Mouse (Mus musculus): ENCODE measurements around the gene Cdk7. TPM values are rescaled to one million over a fixed set of nuclear protein-coding genes. Genes with fewer than 3 reads are reported as not detected.
A peak's percentile ranks its signal among the peaks of the same experiment; 100 is the strongest.

Gene Cdk7
- polyA plus RNA-seq, 1 experiment from 2014 or later: 85.7 TPM

DNA sequence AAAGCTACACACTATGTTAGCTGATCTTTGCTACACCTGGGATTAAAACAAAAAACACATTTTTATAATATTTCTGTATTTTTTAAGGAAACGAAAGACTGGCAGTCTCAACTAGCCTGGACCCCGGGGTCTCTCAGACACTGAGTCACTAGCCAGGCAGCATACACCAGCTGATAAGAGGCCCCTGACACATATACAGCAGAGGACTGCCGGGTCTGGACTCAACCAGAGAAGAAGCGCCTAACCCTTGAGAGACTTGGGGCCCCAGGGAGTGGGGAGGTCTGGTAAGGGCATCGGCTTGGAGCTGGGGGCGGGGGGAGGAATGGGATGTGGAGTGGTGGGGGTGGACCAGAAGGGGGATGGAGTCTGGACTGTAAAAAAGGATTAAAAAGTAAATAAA is 22.3 kb upstream of the Cdk7 start:
- WGBS: 82% methylated on average over 6 of the region's 6 CpGs
- ATAC-seq (ENCODE audit: low read depth): no peak

DNA sequence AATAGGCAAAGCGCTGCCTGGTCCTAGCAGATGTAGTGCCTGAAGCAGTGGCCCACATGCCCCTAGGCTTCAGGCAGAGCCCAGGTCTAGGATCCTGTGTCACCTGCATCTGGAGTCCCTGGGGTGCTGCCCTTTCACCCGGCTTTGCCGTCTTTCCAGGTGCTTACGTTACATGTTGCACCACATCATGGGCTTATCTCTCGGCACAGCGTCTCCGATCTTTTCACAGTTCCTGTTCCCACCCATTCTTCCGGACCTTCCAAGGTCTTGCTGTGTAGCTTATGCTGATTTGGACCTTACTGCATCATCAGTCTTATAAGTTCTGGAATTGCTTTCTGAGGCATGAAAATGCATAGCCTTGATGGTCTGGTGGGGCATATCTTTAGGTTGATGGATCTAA is 21.8 kb upstream of the Cdk7 start:
- Histone ChIP-seq H3K4me3 (ENCODE audit: low read depth, low read length) (no peak overlapping the region), H3K4me2 (ENCODE audit: low read depth, low read length) (no peak overlapping the region), H3K9ac (ENCODE audit: low read depth, low read length) (no peak overlapping the region), H3K36me3 (ENCODE audit: control insufficient read depth, insufficient read depth, low read length) (no peaks in the 10 kb centered on the region), H3K27ac (replicated peaks; ENCODE audit: low read depth, low read length) (no peak overlapping the region), H3K4me1 (ENCODE audit: control insufficient read depth, insufficient read depth, low read length) (no peaks in the 10 kb centered on the region), H3K9me3 (ENCODE audit: control insufficient read depth, low read length) (0 out of 2 replicates have a peak, but pooled peaks cover 4% of the 10 kb centered on the region), H3K27me3 (replicated peaks; ENCODE audit: control insufficient read depth, insufficient read depth, low read length) (no peaks in the 10 kb centered on the region)
- DNase-seq (ENCODE audit: low spot score): no peak
- WGBS: 93% methylated on average over 8 of the region's 8 CpGs
- ATAC-seq (ENCODE audit: low read depth): no peak

More for the DNA sequence above, 22.3 kb upstream of the Cdk7 start:
- Histone ChIP-seq H3K4me2 (ENCODE audit: low read depth, low read length) (no peak overlapping the region), H3K4me3 (ENCODE audit: low read depth, low read length) (no peak overlapping the region), H3K27me3 (replicated peaks; ENCODE audit: control insufficient read depth, insufficient read depth, low read length) (no peaks in the 10 kb centered on the region), H3K9ac (ENCODE audit: low read depth, low read length) (no peak overlapping the region), H3K27ac (replicated peaks; ENCODE audit: low read depth, low read length) (no peak overlapping the region), H3K4me1 (ENCODE audit: control insufficient read depth, insufficient read depth, low read length) (no peaks in the 10 kb centered on the region), H3K9me3 (ENCODE audit: control insufficient read depth, low read length) (0 out of 2 replicates have a peak, but pooled peaks cover 4% of the 10 kb centered on the region), H3K36me3 (ENCODE audit: control insufficient read depth, insufficient read depth, low read length) (no peaks in the 10 kb centered on the region)
- no peak for DNase-seq (ENCODE audit: low spot score)

DNA sequence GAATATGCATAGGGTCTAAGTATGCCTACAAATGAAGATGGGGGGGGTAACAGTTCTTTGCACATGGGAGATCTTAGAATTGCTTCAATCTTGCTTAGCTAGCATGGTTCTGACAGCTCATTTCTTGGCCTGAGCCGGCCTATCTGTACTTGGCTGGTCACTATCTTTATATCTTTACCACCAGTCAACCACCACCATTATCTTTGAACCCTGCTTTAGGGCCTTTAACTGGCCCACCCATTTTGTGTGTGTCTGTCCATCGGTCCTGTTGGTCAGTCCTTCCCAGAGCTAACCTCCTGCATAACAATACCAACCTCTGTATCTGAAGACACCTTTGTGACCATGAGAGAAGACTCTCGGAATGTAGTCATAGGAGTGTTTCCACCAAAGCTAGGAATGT is 20.7 kb upstream of the Cdk7 start:
- Histone ChIP-seq H3K4me1 (ENCODE audit: control insufficient read depth, insufficient read depth, low read length) (no peaks in the 10 kb centered on the region), H3K9me3 (ENCODE audit: control insufficient read depth, low read length) (0 out of 2 replicates have a peak, but pooled peaks cover 4% of the 10 kb centered on the region), H3K36me3 (ENCODE audit: control insufficient read depth, insufficient read depth, low read length) (no peaks in the 10 kb centered on the region), H3K27ac (replicated peaks; ENCODE audit: low read depth, low read length) (no peak overlapping the region), H3K4me3 (ENCODE audit: low read depth, low read length) (no peak overlapping the region), H3K4me2 (ENCODE audit: low read depth, low read length) (no peak overlapping the region), H3K27me3 (replicated peaks; ENCODE audit: control insufficient read depth, insufficient read depth, low read length) (no peaks in the 10 kb centered on the region), H3K9ac (ENCODE audit: low read depth, low read length) (no peak overlapping the region)
- 93% methylated on average over 3 of the region's 3 CpGs for WGBS
- ATAC-seq (ENCODE audit: low read depth) (no peak), DNase-seq (ENCODE audit: low spot score) (no peak)

DNA sequence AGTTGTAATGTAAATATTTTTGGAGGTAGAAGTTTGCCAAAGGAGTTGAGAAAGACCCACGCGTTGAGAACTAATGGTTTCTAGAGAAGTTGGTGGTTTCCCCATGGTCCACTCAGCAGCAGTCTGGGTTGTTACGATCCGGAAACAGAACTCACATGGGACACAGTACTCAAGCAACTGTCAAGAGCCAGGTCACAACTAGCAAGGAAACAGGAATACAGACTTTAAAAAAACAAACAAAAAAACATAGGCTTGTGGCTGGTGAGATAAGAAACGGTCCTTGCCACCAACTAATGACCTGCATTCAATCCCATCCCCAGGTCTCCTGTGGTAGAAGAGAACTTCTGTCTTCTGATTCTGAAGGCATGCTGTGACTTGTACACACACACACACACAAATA is 20.1 kb upstream of the Cdk7 start:
- ATAC-seq (ENCODE audit: low read depth): no peak

DNA sequence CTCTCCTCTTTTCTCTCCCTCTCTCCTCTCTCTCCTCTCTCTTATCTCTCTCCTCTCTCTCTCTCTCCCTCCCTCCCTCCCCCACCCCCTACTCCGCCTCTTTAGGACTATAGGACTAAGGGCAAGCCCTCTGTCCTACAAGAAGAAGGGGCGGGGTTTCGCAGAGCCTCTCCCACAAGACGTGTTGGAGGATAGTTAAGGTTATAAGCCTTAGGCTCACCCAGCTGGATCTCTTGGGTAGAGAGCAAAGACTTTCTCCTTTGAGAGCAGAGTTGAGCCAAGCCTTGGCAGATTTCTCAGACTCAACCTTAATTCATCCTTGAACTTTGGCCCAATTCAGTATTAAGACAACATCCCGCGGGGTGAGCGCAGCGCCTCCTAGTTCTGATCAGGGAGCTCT is 17.9 kb upstream of the Cdk7 start:
- 57% methylated on average over 8 of the region's 8 CpGs for WGBS
- Histone ChIP-seq H3K4me1 (ENCODE audit: control insufficient read depth, insufficient read depth, low read length) (peaks cover 3% of the 10 kb centered on the region; the same call in 1 of the 2 replicates), H3K9me3 (ENCODE audit: control insufficient read depth, low read length) (no peaks in the 10 kb centered on the region), H3K9ac (ENCODE audit: low read depth, low read length) (no peak overlapping the region), H3K4me3 (ENCODE audit: low read depth, low read length) (no peak overlapping the region), H3K4me2 (ENCODE audit: low read depth, low read length) (no peak overlapping the region), H3K36me3 (ENCODE audit: control insufficient read depth, insufficient read depth, low read length) (no peaks in the 10 kb centered on the region), H3K27ac (replicated peaks; ENCODE audit: low read depth, low read length) (no peak overlapping the region), H3K27me3 (replicated peaks; ENCODE audit: control insufficient read depth, insufficient read depth, low read length) (no peaks in the 10 kb centered on the region)
- ATAC-seq (ENCODE audit: low read depth): no peak
- DNase-seq (ENCODE audit: low spot score): no peak

More for the DNA sequence above, 20.1 kb upstream of the Cdk7 start:
- Histone ChIP-seq H3K4me3 (ENCODE audit: low read depth, low read length) (no peak overlapping the region), H3K9ac (ENCODE audit: low read depth, low read length) (no peak overlapping the region), H3K36me3 (ENCODE audit: control insufficient read depth, insufficient read depth, low read length) (no peaks in the 10 kb centered on the region), H3K4me2 (ENCODE audit: low read depth, low read length) (no peak overlapping the region), H3K27me3 (replicated peaks; ENCODE audit: control insufficient read depth, insufficient read depth, low read length) (no peaks in the 10 kb centered on the region), H3K27ac (replicated peaks; ENCODE audit: low read depth, low read length) (no peak overlapping the region), H3K4me1 (ENCODE audit: control insufficient read depth, insufficient read depth, low read length) (no peaks in the 10 kb centered on the region), H3K9me3 (ENCODE audit: control insufficient read depth, low read length) (no peaks in the 10 kb centered on the region)
- DNase-seq (ENCODE audit: low spot score): no peak
- 72% methylated on average over 5 of the region's 5 CpGs for WGBS

DNA sequence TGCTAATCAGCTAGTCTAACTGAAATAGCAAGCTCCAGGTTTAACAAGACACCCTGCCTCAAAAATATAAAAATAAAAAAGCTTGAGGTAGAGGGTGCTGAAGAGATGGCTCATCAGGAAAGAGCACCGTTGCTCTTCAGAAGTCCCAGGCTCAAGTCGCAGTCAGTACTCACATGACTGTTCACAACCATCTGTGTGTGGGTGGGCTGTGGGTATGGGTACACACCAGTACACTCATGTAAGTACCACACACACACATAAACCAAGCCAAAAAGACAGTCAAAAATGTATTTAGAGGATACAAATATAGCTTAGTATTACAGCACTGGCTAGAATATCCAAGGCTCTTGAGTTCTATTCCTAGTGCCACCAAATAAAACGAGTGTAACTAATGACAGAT is 15.4 kb upstream of the Cdk7 start:
- no peak for DNase-seq (ENCODE audit: low spot score)
- no peak for ATAC-seq (ENCODE audit: low read depth)
- Histone ChIP-seq H3K4me1 (ENCODE audit: control insufficient read depth, insufficient read depth, low read length) (peaks cover 5% of the 10 kb centered on the region; the same call in 1 of the 2 replicates), H3K4me2 (ENCODE audit: low read depth, low read length) (no peak overlapping the region), H3K27me3 (replicated peaks; ENCODE audit: control insufficient read depth, insufficient read depth, low read length) (no peaks in the 10 kb centered on the region), H3K9ac (ENCODE audit: low read depth, low read length) (no peak overlapping the region), H3K9me3 (ENCODE audit: control insufficient read depth, low read length) (no peaks in the 10 kb centered on the region), H3K27ac (replicated peaks; ENCODE audit: low read depth, low read length) (no peak overlapping the region), H3K36me3 (ENCODE audit: control insufficient read depth, insufficient read depth, low read length) (no peaks in the 10 kb centered on the region), H3K4me3 (ENCODE audit: low read depth, low read length) (no peak overlapping the region)
- WGBS: 83% methylated on average over 3 of the region's 3 CpGs

DNA sequence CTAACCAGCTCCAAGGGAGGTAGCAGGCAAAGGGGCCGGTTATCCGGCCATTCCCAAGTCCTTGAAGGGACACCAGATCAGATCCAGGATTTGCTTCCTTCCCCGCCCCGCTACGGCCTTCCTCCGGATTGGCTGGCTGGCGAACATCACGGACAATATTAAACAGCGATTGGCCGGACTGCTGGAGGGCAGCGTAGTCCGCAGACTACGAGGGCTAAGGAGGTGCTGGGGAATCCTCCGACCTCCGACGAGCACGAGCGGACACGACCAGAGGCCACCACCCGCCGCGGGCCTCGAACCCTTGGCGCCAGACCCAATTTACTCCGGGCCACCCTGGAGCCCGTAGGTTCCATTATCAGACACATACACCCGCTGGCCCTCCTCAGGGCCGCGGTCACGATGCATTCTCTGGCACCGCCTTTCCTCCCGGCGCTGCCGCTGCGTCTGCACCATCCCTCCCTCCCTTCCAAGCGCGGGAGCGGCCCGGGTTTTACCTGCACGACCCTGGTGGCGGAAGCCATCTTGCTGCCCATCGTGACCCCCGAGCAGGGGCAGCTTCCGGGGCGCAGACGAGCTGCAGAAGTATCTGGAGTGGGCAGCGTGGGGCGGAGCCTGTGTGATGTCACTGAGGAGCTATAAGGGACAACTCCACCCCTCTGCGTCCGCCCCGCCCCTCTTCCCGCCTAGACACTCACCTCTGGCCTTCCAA is 13.5 kb upstream of the Cdk7 start, which contains the start of gene Mrps36:
Gene Mrps36, minus strand, starts transcription at position 624 of the 709 bp plus-strand sequence.
- H3K9me3 ChIP-seq (ENCODE audit: control insufficient read depth, low read length): no peaks in the 10 kb centered on the region
- peak within 1 kb of the TSS; percentile 78 for H3K4me3 ChIP-seq (ENCODE audit: low read depth, low read length)
- no peaks in the 10 kb centered on the region for H3K36me3 ChIP-seq (ENCODE audit: control insufficient read depth, insufficient read depth, low read length)
- no peaks in the 10 kb centered on the region for H3K27me3 ChIP-seq (replicated peaks; ENCODE audit: control insufficient read depth, insufficient read depth, low read length)
- peak within 1 kb of the TSS; percentile 93 for H3K27ac ChIP-seq (replicated peaks; ENCODE audit: low read depth, low read length)
- peaks cover 5% of the 10 kb centered on the region; the same call in 1 of the 2 replicates for H3K4me1 ChIP-seq (ENCODE audit: control insufficient read depth, insufficient read depth, low read length)
- peak; percentile 97 for ATAC-seq (ENCODE audit: low read depth)
- 0% methylated on average over 39 of the region's 52 CpGs for WGBS
- H3K4me2 ChIP-seq (ENCODE audit: low read depth, low read length): peak within 1 kb of the TSS; percentile 70
- peak within 1 kb of the TSS; percentile 84 for H3K9ac ChIP-seq (ENCODE audit: low read depth, low read length)
- DNase-seq (ENCODE audit: low spot score): peak; percentile 96

DNA sequence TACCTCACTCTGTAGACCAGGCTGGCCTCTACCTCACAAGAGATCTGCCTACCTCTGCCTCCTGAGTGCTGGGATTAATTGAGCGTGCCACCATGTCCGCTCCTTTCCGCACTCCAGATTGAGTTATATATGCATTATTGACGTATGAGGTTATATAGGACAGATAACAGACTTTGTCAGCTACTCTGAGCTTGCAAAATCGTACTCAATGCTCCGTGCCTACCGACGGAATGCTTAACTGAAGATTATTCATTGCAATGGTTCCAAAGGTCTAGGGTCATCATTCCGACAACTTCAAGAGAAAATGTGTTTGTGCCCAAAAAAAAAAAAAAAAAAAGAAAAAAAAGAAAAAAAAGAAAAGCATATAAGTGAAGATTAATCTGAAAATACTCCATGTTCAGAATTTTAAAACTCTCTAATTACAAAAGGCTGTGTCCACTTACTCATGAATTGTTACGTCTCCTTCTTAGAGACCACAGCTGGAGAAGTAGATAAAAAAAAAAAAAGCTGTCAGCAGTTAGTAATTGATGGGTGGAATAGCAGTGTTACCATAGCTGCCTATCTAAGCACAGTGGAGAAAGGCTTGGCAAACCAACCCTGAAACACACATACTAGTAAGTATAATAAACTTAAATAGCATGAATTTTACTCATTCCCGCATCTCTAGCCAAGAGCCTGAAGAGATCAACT is 12.8 kb upstream of the Cdk7 start:
- WGBS: 68% methylated on average over 11 of the region's 11 CpGs
- H3K36me3 ChIP-seq (ENCODE audit: control insufficient read depth, insufficient read depth, low read length): no peaks in the 10 kb centered on the region; the same call in 1 of the 2 replicates
- H3K4me1 ChIP-seq (ENCODE audit: control insufficient read depth, insufficient read depth, low read length): peaks cover 5% of the 10 kb centered on the region; the same call in 1 of the 2 replicates
- H3K9ac ChIP-seq (ENCODE audit: low read depth, low read length): peak overlapping the region; percentile 84
- no peaks in the 10 kb centered on the region for H3K9me3 ChIP-seq (ENCODE audit: control insufficient read depth, low read length)
- peak overlapping the region; percentile 70 for H3K4me2 ChIP-seq (ENCODE audit: low read depth, low read length)
- H3K27ac ChIP-seq (replicated peaks; ENCODE audit: low read depth, low read length): peak overlapping the region; percentile 93
- no peak for DNase-seq (ENCODE audit: low spot score)
- H3K27me3 ChIP-seq (replicated peaks; ENCODE audit: control insufficient read depth, insufficient read depth, low read length): no peaks in the 10 kb centered on the region
- peak; percentile 30; the same call in 1 of the 2 replicates for ATAC-seq (ENCODE audit: low read depth)
- peak overlapping the region; percentile 78 for H3K4me3 ChIP-seq (ENCODE audit: low read depth, low read length)

Measured in embryonic facial prominence, embryonic 14.5 days (tissue).